Mouse (Mus musculus) thymus, postnatal 4 days (tissue): Measurements from ENCODE around the gene Gm3336.
A peak's percentile ranks its signal among the peaks of the same experiment; 100 is the strongest.

Experiments
- DNase-seq: peaks from one replicate; pipeline ENCODE4 v3.0.0; 2021

Gm3336 gene

GRCm38 (mm10) chr8:70696019-70696885 lies 22.1 kb upstream of the Gm3336 start:
- peak; percentile 90 for DNase-seq

- DNase-seq: peak; percentile 35
Measured at GRCm38 (mm10) chr8:70696946-70697345, 21.4 kb upstream of the Gm3336 start.

GRCm38 (mm10) chr8:70697366-70698250 lies 20.7 kb upstream of the Gm3336 start:
- DNase-seq: peak; percentile 45

GRCm38 (mm10) chr8:70698310-70699109 lies 19.8 kb upstream of the Gm3336 start, which contains the start of gene Jund:
Gene Jund (plus strand): TSS chr8:70698949.
- peak; percentile 100 for DNase-seq

- peak; percentile 83 for DNase-seq
Measured at GRCm38 (mm10) chr8:70699116-70699833, 19.1 kb upstream of the Gm3336 start.

GRCm38 (mm10) chr8:70699834-70700554 lies 18.3 kb upstream of the Gm3336 start:
- peak; percentile 91 for DNase-seq

GRCm38 (mm10) chr8:70700555-70700922 lies 17.8 kb upstream of the Gm3336 start:
- DNase-seq: peak; percentile 96

GRCm38 (mm10) chr8:70701048-70701981 lies 17.0 kb upstream of the Gm3336 start:
- DNase-seq: peak; percentile 26

GRCm38 (mm10) chr8:70701982-70702841 lies 16.1 kb upstream of the Gm3336 start:
- DNase-seq: no peak

- DNase-seq: no peak
Measured at GRCm38 (mm10) chr8:70702842-70703182, 15.5 kb upstream of the Gm3336 start.

GRCm38 (mm10) chr8:70703287-70703686 lies 15.1 kb upstream of the Gm3336 start, which contains the start of gene Iqcn:
Gene Iqcn (plus strand): TSS chr8:70703457.
- DNase-seq: no peak

- no peak for DNase-seq
Measured at GRCm38 (mm10) chr8:70708281-70708680, 10.1 kb upstream of the Gm3336 start.

GRCm38 (mm10) chr8:70709794-70710193 lies 8.5 kb upstream of the Gm3336 start:
- no peak for DNase-seq

- no peak for DNase-seq
Measured at GRCm38 (mm10) chr8:70710296-70710695, 8.0 kb upstream of the Gm3336 start.

GRCm38 (mm10) chr8:70711041-70711440 lies 7.3 kb upstream of the Gm3336 start:
- no peak for DNase-seq

GRCm38 (mm10) chr8:70713991-70714390 lies 4.4 kb upstream of the Gm3336 start:
- DNase-seq: no peak

- no peak for DNase-seq
Measured at GRCm38 (mm10) chr8:70715086-70715485, 3.3 kb upstream of the Gm3336 start.

GRCm38 (mm10) chr8:70716521-70717400 lies 1.6 kb upstream of the Gm3336 start:
- DNase-seq: no peak
